Mouse (Mus musculus): Measurements from ENCODE around the gene Pilrb1.
"Not testable (repeated sequence)": the region's sequence is repeated elsewhere in the genome, so short reads cannot be mapped to it uniquely, and the experiment has no call there.

Gene Pilrb1

DNA sequence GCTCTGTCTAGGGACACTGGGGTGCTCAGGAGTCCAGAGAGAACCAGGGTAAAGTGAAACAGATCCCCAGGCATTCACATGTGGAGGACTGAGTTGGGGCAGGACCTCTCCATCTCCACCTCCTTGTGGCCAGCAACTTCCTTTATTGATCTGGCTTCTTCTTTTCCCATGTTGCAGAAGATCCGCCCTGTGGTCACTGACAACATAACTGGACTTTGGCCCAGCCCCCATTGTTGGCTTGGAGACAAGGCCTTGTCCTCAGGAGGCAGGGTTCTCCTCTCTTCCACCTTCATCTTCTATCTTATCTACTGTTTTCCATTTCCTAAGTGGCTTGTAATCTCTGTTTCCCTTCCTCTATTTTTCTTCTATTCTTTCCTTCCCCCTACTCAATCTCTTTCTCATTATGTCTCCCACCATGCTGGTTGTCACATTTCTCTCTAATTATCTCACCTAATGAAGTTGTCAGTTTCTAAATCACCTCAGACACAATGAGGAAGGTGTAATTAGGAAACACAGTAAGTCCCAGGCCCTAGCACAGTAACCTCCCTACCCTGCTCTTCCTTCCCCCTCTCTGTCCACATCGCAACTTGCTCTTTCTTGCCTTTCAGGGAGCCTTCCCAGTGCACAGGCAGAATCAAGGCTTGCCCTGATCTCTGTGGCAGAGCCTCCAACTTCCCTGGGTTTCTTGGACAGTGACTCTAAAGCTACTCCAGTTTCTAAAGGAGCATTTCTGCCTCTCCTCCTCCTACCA, at the start of gene Pilrb1:
Gene Pilrb1, minus strand, starts transcription at position 147 of the 751 bp plus-strand sequence.
- DNase-seq (ENCODE audit: low read depth): not testable (repeated sequence)

DNA sequence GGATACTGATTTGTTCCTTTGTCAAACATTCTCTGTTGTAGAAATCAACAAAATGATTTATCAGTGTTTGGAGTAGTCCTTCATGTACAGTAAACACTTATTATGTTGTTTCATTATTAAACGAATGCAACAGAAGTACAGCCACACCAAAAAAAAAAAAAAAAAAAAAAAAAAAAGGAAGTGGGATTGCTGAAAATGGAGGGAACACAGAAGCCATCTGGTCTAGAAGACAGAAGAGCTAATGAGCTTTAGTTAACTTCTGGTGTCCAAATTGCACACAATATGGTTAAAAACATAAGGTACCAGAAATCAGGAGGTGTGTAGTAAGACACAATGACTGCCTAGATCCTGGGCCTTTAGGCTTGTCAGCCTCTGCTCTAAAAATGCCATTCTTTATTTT, 39.9 kb upstream of the Pilrb1 start:
- no peak for DNase-seq (ENCODE audit: low read depth)

DNA sequence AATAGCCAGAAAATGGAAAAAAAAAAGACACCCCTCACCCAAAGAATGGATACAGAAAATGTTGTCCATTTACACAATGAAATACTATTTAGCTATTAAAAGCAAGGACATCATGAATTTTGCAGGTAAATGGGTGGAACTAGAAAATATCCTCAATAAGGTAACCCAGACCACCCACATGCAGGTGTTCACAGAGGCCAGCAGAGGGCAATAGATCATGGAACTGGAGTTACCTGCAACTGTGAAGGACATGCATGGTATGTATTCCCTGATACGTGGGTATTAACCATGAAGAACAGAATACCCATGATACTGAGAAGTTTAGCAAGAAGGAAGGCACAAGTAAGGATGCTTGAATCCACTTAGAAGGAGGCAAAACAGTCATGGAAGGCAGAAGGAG, 35.0 kb upstream of the Pilrb1 start:
- DNase-seq (ENCODE audit: low read depth): peak; percentile 10

DNA sequence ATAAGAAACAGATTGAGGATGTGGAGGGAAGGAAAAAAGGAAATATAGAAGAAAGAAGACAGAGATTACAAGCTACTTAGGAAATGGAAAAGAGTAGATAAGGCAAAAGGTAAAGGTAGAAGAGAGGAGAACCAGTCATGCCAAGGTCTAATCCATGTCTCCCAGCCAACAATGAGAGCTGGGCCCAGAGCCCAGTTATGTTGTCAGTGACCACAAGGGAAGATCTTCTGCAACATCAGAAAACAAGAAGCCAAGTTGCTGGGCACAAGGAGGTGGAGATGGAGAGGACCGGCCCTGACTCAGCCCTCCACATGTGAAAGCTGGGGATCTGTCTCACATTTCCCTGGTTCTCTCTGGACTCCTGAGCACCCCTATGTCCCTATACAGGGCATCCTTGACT, 29.8 kb upstream of the Pilrb1 start:
- no peak for DNase-seq (ENCODE audit: low read depth)

DNA sequence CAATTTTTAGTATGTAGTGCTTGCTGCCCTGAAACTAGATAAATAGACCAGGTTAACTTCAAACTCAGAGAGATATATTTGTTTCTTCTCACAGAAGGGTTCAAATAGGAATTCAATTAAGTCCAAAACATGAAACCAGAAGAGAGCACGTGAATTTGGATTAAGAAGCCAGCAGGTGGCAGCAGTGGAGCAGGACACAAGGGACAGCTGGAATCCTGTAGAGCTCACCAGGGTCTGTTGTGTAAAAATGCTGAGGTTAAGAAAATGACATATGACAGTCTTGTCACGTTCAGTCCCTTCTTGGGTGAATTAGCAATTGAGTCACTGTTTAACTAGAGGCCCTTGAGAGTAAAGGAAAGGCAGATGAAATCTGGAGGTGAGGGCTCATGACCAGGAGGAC, 28.0 kb upstream of the Pilrb1 start:
- peak; percentile 49 for DNase-seq (ENCODE audit: low read depth)

DNA sequence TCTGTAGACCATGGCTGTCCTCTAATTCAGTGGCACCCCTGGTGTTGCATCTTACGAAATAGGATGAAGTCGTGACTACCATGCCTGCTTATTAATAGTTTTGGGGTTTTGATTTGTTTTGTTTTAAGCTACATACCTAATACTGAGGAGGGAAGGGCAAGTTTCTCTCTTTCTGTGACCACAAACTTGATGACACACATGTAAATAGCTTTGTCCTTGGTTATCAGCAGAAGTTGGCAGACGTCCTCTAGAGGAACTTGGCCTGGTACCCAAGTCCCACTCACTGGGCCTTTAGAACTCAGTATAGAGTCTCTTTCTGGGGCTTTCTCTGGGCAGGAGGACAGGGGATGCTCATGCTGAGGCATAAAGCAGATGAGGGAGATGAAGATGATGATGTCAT, 25.4 kb upstream of the Pilrb1 start:
- no peak for DNase-seq (ENCODE audit: low read depth)

DNA sequence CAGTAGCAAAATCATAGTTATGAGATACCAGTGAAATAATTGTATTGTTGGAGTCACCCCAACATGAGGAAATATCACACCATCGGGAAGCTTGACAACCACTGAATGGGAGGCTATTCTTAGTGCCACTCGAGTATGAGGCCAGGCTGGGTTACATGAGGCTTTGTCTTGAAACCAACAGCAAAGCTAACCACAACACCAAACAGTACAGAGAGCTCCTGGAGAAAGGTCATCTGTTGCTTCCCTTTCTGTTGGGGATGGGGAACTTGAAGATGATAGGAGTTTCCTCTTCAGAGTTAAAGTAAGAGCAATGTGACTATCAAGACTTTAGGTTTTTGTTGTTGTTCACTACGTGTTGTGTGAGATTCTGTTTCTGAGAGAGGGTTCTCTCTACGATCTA, 25.0 kb upstream of the Pilrb1 start:
- no peak for DNase-seq (ENCODE audit: low read depth)

DNA sequence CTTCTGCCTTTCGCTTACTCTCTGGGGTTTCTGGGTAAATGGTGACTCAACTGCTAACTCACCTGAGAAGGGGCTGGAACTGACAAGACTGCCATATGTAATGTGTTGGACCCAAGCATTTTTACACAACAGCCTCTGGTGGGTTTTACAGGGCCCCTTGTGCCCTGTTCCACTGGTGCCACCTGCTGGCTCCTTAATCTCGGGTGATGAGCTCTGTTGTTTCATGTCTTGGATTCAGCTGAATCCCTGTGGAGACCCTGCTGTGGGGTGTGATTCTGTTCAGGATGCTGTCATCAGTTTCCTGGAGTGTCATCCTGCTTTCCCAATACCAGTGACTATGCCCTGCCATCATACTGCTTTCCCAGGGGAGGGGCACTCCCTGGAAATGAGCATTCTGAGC, 20.0 kb upstream of the Pilrb1 start:
- DNase-seq (ENCODE audit: low read depth): peak; percentile 24

DNA sequence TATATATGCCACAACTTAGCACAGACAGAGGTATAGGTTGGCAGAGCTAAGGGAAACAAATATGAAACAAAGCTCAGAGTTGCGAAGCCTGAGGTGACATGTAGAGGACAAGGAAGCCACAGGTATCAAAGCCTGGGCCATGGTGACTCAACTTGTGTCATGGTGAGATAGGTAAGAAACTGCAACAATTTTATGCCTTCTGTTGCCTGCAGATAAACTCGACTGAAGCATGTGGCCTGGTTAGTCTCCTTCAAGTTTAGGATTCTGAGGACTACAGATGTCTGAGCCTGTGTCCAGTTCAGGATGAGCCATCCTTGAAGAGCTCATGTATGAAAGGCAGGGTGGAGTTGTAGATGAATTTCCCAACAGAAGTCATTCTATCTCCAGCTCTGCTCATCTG, 17.1 kb upstream of the Pilrb1 start:
- no peak for DNase-seq (ENCODE audit: low read depth)

DNA sequence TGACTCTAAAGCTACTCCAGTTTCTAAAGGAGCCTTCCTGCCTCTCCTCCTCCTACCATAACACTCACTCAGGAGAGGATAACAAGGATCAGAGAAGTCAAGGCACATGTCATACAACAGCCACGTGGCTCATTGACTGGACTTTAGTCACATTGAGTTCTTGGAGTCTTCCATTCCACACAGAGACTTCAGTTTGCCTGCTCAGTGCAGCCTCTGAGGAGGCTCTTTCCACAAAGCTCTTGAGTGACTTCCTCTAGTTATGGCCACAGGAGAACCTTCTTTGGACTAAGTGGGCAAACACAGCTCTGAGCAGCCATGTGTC, 14.4 kb upstream of the Pilrb1 start:
- not testable (repeated sequence) for DNase-seq (ENCODE audit: low read depth)

DNA sequence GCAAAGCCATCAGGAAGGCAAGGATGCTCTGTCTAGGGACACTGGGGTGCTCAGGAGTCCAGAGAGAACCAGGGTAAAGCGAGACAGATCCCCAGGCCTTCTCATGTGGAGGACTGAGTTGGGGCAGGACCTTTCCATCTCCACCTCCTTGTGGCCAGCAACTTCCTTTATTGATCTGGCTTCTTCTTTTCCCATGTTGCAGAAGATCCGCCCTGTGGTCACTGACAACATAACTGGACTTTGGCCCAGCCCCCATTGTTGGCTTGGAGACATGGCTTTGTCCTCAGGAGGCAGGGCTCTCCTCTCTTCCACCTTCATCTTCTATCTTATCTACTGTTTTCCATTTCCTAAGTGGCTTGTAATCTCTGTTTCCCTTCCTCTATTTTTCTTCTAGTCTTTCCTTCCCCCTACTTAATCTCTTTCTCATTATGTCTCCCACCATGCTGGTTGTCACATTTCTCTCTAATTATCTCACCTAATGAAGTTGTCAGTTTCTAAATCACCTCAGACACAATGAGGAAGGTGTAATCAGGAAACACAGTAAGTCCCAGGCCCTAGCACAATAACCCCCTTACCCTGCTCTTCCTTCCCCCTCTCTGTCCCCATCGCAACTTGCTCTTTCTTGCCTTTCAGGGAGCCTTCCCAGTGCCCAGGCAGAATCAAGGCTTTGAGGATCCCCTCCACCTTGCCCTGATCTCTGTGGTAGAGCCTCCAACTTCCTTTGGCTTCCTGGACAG, 13.9 kb upstream of the Pilrb1 start, which contains the start of gene Pilrb2:
Gene Pilrb2, minus strand, starts transcription at position 172 of the 737 bp plus-strand sequence.
- DNase-seq (ENCODE audit: low read depth): not testable (repeated sequence)

DNA sequence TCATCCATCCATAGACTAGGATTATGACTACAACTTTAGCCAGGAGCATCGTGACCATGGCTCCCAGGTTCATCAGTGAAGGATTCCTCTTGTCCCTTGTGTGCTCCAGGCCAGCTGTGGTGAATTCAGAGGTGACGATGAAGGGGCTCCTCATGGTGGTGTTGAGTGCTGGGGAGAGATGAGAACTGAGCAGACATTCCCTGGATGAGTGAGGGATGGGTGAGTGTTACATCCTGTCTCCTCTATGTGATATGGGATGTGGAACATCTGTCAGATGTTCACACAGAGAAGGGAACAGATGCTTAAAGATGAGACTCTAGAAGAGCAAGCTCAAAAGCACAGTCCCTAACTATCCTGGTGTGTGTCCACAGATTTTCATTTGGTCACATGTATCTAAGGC, 10.7 kb upstream of the Pilrb1 start:
- not testable (repeated sequence) for DNase-seq (ENCODE audit: low read depth)

DNA sequence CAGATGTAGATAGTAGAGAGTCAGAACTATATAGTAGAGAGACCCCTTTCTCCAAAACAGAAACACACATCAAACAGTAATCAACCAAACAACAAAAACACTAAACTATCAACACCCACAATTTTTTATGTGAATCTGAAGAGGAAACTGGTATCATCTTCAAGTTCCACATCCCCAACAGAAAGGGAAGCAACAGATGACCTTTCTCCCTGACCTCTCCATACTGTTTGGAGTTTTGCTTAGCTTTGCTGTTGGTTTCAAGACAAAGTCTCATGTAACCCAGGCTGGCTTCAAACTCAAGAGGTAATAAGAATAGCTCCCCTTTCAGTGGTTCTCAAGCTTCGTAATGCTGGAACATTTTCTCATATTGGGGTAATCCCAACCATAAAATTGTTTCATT, 6.1 kb upstream of the Pilrb1 start:
- DNase-seq (ENCODE audit: low read depth): not testable (repeated sequence)

DNA sequence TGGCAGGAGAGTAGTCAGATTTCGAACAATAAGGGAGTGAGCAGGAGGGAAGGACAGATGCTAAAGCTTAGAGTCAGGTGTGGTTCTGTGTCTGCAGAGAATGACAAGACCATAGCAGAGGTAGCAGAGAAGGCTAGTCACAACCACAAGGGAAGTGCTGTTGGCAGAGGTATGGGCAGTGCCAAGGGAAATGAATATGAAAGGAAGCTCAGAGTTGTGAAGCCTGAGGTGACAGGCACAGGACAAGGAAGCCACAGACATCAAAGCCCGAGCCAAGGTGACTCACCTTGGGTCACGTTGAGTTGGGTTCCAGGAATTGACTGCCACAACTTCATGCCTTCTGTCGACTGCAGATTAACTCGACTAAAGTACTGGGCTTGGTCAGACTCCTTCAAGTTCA, 1.0 kb downstream of the Pilrb1 start:
- peak; percentile 35 for DNase-seq (ENCODE audit: low read depth)

DNA sequence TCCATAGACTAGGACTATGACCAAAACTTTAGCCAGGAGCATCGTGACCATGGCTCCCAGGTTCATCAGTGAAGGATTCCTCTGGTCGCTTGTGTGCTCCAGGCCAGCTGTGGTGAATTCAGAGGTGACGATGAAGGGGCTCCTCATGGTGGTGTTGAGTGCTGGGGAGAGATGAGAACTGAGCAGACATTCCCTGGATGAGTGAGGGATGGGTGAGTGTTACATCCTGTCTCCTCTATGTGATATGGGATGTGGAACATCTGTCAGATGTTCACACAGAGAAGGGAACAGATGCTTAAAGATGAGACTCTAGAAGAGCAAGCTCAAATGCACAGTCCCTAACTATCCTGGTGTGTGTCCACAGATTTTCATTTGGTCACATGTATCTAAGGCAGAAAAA, 3.0 kb downstream of the Pilrb1 start:
- DNase-seq (ENCODE audit: low read depth): not testable (repeated sequence)

DNA sequence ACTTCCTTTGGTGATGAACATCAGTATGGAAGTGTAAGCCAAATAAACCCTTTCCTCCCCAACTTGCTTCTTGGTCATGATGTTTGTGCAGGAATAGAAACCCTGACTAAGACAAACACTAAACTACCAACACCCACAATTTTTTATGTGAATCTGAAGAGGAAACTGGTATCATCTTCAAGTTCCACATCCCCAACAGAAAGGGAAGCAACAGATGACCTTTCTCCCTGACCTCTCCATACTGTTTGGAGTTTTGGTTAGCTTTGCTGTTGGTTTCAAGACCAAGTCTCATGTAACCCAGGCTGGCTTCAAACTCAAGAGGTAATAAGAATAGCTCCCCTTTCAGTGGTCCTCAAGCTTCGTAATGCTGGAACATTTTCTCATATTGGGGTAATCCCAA, 7.6 kb downstream of the Pilrb1 start:
- DNase-seq (ENCODE audit: low read depth): not testable (repeated sequence)

DNA sequence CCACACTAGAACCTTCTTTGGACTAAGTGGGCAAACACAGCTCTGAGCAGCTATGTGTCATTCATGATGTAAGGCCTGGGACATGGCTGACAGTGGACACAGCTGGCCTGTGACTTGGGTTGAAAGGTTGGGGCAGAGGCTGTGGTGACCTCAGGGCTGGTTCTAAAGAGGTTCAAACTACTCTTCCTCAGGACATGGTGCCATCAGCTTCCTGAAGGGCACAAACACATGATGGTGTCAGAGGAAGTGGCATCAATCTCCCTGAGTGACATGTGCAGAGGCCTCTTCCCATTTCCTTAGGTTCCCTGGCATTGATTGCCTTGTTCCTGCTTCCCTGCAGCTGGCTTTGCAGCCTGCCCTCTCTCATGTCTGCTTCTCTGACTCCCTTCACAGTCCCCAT, 20.8 kb downstream of the Pilrb1 start:
- not testable (repeated sequence) for DNase-seq (ENCODE audit: low read depth)

DNA sequence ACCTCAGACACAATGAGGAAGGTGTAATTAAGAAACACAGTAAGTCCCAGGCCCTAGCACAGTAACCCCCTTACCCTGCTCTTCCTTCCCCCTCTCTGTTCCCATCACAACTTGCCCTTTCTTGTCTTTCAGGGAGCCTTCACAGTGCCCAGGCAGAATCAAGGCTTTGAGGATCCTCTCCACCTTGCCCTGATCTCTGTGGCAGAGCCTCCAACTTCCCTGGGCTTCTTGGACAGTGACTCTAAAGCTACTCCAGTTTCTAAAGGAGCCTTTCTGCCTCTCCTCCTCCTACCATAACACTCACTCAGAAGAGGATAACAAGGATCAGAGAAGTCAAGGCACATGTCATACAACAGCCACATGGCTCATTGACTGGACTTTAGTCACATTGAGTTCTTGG, 21.3 kb downstream of the Pilrb1 start:
- no peak for DNase-seq (ENCODE audit: low read depth)

DNA sequence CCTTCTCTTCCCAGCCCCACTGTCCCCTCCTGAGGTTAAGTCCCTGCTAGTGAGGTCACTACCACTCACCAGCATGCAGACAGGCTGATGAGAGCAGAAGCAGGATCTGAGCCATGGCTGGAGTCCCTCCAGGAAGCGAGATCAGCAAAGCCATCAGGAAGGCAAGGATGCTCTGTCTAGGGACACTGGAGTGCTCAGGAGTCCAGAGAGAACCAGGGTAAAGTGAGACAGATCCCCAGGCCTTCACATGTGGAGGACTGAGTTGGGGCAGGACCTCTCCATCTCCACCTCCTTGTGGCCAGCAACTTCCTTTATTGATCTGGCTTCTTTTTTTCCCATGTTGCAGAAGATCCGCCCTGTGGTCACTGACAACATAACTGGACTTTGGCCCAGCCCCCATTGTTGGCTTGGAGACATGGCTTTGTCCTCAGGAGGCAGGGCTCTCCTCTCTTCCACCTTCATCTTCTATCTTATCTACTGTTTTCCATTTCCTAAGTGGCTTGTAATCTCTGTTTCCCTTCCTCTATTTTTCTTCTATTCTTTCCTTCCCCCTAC, 21.9 kb downstream of the Pilrb1 start, which contains the start of gene Pilra:
Gene Pilra, minus strand, starts transcription at position 316 of the 555 bp plus-strand sequence.
- not testable (repeated sequence) for DNase-seq (ENCODE audit: low read depth)

DNA sequence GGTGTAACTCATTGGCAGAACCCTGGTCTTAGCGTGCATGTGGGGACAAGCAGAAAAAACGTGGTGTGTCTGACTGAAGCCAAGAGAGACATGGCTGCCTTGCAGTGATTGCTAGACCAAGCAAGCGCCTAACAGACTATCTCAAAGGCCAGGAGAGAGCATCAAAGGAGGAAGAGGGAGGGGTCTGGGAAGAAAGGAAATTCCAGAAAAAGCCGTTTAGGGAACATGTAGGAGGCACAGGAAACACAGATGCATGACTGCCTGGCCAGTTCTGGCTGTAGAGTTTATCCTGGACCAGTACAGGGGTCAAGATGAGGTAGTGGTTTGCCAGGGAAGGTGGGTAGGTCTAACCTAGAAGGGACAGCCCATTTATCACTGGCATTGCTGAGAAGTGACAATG, 24.4 kb downstream of the Pilrb1 start:
- DNase-seq (ENCODE audit: low read depth): no peak

DNA sequence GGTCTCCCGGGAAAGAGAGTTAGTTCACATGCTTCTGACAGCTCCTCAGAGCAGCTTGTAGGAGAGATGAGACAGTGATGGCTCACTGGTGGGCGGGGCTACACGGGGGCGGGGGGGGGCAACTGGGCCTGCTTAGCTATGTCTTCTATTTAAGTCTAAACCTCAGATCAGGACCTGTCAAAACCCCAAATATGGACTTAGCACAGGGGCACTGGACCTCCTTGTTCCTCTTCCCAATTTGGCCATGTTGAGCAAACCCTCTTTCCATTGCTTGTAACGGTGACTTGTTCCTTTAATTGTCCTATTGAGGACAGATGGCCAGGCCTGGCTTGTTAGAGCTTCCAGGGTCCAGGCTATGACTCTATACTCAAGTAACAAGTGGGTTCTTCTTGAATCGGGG, 26.4 kb downstream of the Pilrb1 start:
- DNase-seq (ENCODE audit: low read depth): no peak

DNA sequence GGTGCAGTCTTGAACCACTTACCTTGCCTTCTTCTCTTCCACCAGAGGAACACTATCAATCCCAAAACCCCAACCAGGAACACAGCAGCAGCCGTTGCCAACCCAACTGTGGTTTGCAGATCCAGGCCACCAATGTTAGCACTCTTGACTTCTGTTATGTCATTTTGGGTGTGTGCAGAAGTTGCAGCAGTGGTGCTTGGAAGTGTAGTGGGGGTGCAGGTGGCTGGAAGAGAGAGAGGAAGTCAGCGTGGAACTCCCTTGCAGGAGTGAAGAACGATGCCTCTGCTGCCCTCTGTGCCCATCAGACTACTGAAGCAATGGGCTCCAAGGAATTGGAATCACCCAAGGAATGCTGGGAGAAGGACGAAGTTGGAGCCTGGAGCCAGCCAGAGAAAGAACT, 26.8 kb downstream of the Pilrb1 start:
- DNase-seq (ENCODE audit: low read depth): no peak

DNA sequence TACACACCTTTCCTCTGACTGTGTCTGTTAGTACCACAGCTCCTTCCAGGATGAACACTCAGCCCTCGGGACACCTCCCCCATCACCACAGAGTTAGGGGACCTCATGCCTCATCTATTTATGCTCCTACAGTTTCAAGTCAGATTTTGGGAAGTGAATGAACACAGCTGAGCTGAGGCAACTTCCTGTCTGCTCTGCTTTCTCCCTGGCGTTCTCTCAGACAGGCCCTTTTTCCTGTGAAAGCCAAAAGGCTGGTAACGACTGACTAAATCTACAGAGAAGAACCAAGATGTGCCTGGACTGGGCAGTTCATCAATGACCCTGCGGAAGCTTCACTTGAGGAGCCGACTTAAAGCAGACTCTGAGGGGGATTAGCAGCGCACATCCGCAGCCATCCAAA, 27.7 kb downstream of the Pilrb1 start:
- no peak for DNase-seq (ENCODE audit: low read depth)

Data from induced T-regulatory cell, adult 2 months (primary cell).